Mouse (Mus musculus) intestine, embryonic 15.5 days (tissue): ENCODE measurements around the gene Anapc4. TPM values are rescaled to one million over a fixed set of nuclear protein-coding genes. Genes with fewer than 3 reads are reported as not detected.

ENCODE experiments used
- ATAC-seq: fragments of 200-750 bp; cut with Nextera tagmentation; 2 replicates; pipeline ENCODE4 v1.8.0; 2017; ENCODE audit warnings: moderate TSS enrichment, moderate library complexity
- H3K27ac ChIP-seq: fragments of 300-500 bp; sonication (generic); 2 replicates; pipeline ENCODE4 v1.5.1; 2015; ENCODE audit warnings: mild to moderate bottlenecking, inconsistent platforms
- H3K27me3 ChIP-seq: fragments of 300-500 bp; sonication (generic); replicated peaks from 2 replicates; pipeline ENCODE4 v1.6.1; 2015; ENCODE audit warnings: inconsistent platforms
- H3K36me3 ChIP-seq: fragments of 300-500 bp; sonication (generic); 2 replicates; pipeline ENCODE4 v1.6.1; 2015; ENCODE audit warnings: inconsistent platforms
- H3K4me1 ChIP-seq: fragments of 300-500 bp; sonication (generic); replicated peaks from 2 replicates; pipeline ENCODE4 v1.6.1; 2015; ENCODE audit warnings: inconsistent platforms
- H3K4me2 ChIP-seq: fragments of 300-500 bp; sonication (generic); replicated peaks from 2 replicates; pipeline ENCODE4 v1.6.1; 2015; ENCODE audit warnings: mild to moderate bottlenecking, inconsistent platforms
- H3K4me3 ChIP-seq: fragments of 300-500 bp; sonication (generic); replicated peaks from 2 replicates; pipeline ENCODE4 v1.5.1; 2015; ENCODE audit warnings: inconsistent platforms
- H3K9ac ChIP-seq: fragments of 300-500 bp; sonication (generic); 2 replicates; pipeline ENCODE4 v1.6.1; 2015; ENCODE audit warnings: inconsistent platforms
- H3K9me3 ChIP-seq: fragments of 300-500 bp; sonication (generic); 2 replicates; pipeline ENCODE4 v1.6.1; 2016; ENCODE audit warnings: inconsistent platforms
- WGBS: fragments of 180-500 bp; shearing (Covaris S2); methylation state at CpG from one replicate; pipeline ENCODE4 v1.1.7; 2015; 5-methylcytosine and 5-hydroxymethylcytosine counted together
- polyA plus RNA-seq: library from polyadenylated mRNA; unstranded; fragments of >200 nt; fragmentation: Nextera tagmentation; extraction: Ambion mirVana; gene quantifications from 2 replicates; pipeline ENCODE4 v1.2.1, GENCODE M21; 2015

Gene Anapc4
- polyA plus RNA-seq, result 73.8 and 78.8 TPM in 2 replicates

GRCm38 (mm10) chr5:52833761-52834274 is at the start of gene Anapc4:
Gene Anapc4 (plus strand): TSS chr5:52834012.
- Histone ChIP-seq H3K9ac (peak within 1 kb of the TSS; percentile 66), H3K27me3 (no peaks in the 10 kb centered on the region), H3K9me3 (no peaks in the 10 kb centered on the region), H3K27ac (peak within 1 kb of the TSS; percentile 81), H3K4me3 (peak within 1 kb of the TSS; percentile 68), H3K36me3 (0 out of 2 replicates have a peak, but pooled peaks cover 4% of the 10 kb centered on the region), H3K4me1 (peaks cover 11% of the 10 kb centered on the region; the same call in 1 of the 2 replicates), H3K4me2 (peak within 1 kb of the TSS; percentile 59)
- WGBS, result under 1% methylated on average over 50 of the region's 50 CpGs
- peak; percentile 99 for ATAC-seq

GRCm38 (mm10) chr5:52786556-52787322 is 47.1 kb upstream of the Anapc4 start:
- no peaks in the 10 kb centered on the region; the same call in 1 of the 2 replicates for H3K36me3 ChIP-seq
- ATAC-seq, result no peak
- no peak overlapping the region for H3K27ac ChIP-seq
- no peak overlapping the region for H3K9ac ChIP-seq
- WGBS, result 78% methylated on average over 7 of the region's 7 CpGs
- no peak overlapping the region for H3K4me3 ChIP-seq
- H3K4me1 ChIP-seq, result no peaks in the 10 kb centered on the region
- H3K9me3 ChIP-seq, result no peaks in the 10 kb centered on the region
- H3K27me3 ChIP-seq, result no peaks in the 10 kb centered on the region
- no peak overlapping the region for H3K4me2 ChIP-seq

- Histone ChIP-seq H3K4me1 (no peaks in the 10 kb centered on the region), H3K27me3 (no peaks in the 10 kb centered on the region), H3K9me3 (no peaks in the 10 kb centered on the region), H3K27ac (no peak overlapping the region), H3K36me3 (peaks cover 11% of the 10 kb centered on the region), H3K4me2 (no peak overlapping the region), H3K9ac (no peak overlapping the region), H3K4me3 (no peak overlapping the region)
- 88% methylated on average over 9 of the region's 9 CpGs for WGBS
- no peak for ATAC-seq
Measured at GRCm38 (mm10) chr5:52793230-52793629, 40.6 kb upstream of the Anapc4 start.

- Histone ChIP-seq H3K27me3 (no peaks in the 10 kb centered on the region), H3K9me3 (no peaks in the 10 kb centered on the region), H3K4me3 (no peak overlapping the region), H3K4me1 (no peaks in the 10 kb centered on the region), H3K9ac (no peak overlapping the region), H3K4me2 (no peak overlapping the region), H3K27ac (no peak overlapping the region), H3K36me3 (peaks cover 11% of the 10 kb centered on the region)
- ATAC-seq, result no peak
- 85% methylated on average over 9 of the region's 9 CpGs for WGBS
Measured at GRCm38 (mm10) chr5:52794109-52794508, 39.7 kb upstream of the Anapc4 start.

- peaks cover 11% of the 10 kb centered on the region for H3K36me3 ChIP-seq
- no peaks in the 10 kb centered on the region for H3K27me3 ChIP-seq
Measured at GRCm38 (mm10) chr5:52799274-52799985, 34.4 kb upstream of the Anapc4 start.

GRCm38 (mm10) chr5:52805801-52806200 is 28.0 kb upstream of the Anapc4 start:
- no peak overlapping the region for H3K27ac ChIP-seq
- no peak overlapping the region for H3K9ac ChIP-seq
- H3K27me3 ChIP-seq, result no peaks in the 10 kb centered on the region
- peaks cover 4% of the 10 kb centered on the region; the same call in 1 of the 2 replicates for H3K36me3 ChIP-seq
- no peak overlapping the region for H3K4me2 ChIP-seq
- ATAC-seq, result no peak
- no peak overlapping the region for H3K4me3 ChIP-seq
- no peaks in the 10 kb centered on the region for H3K9me3 ChIP-seq
- H3K4me1 ChIP-seq, result no peaks in the 10 kb centered on the region
- 72% methylated on average over 4 of the region's 4 CpGs for WGBS

More at GRCm38 (mm10) chr5:52799274-52799985, 34.4 kb upstream of the Anapc4 start:
- H3K27ac ChIP-seq, result no peak overlapping the region
- no peak overlapping the region for H3K9ac ChIP-seq
- H3K4me3 ChIP-seq, result no peak overlapping the region
- 88% methylated on average over 12 of the region's 12 CpGs for WGBS
- no peaks in the 10 kb centered on the region for H3K4me1 ChIP-seq
- H3K4me2 ChIP-seq, result no peak overlapping the region
- ATAC-seq, result no peak
- no peaks in the 10 kb centered on the region for H3K9me3 ChIP-seq

- Histone ChIP-seq H3K27ac (no peak overlapping the region), H3K36me3 (peaks cover 4% of the 10 kb centered on the region; the same call in 1 of the 2 replicates), H3K9me3 (no peaks in the 10 kb centered on the region), H3K27me3 (no peaks in the 10 kb centered on the region), H3K9ac (no peak overlapping the region), H3K4me3 (no peak overlapping the region), H3K4me1 (no peaks in the 10 kb centered on the region), H3K4me2 (no peak overlapping the region)
- ATAC-seq, result no peak
- 79% methylated on average over 8 of the region's 8 CpGs for WGBS
Measured at GRCm38 (mm10) chr5:52806349-52806748, 27.5 kb upstream of the Anapc4 start.

- Histone ChIP-seq H3K27me3 (no peaks in the 10 kb centered on the region), H3K4me1 (no peaks in the 10 kb centered on the region), H3K4me3 (no peak overlapping the region), H3K9me3 (no peaks in the 10 kb centered on the region), H3K9ac (no peak overlapping the region), H3K36me3 (peaks cover 4% of the 10 kb centered on the region; the same call in 1 of the 2 replicates), H3K27ac (no peak overlapping the region), H3K4me2 (no peak overlapping the region)
- no peak for ATAC-seq
- 85% methylated on average over 7 of the region's 7 CpGs for WGBS
Measured at GRCm38 (mm10) chr5:52807030-52807429, 26.8 kb upstream of the Anapc4 start.

GRCm38 (mm10) chr5:52810446-52810845 is 23.4 kb upstream of the Anapc4 start:
- ATAC-seq, result no peak
- no peaks in the 10 kb centered on the region; the same call in 1 of the 2 replicates for H3K36me3 ChIP-seq
- H3K27me3 ChIP-seq, result no peaks in the 10 kb centered on the region
- no peaks in the 10 kb centered on the region for H3K9me3 ChIP-seq
- no peaks in the 10 kb centered on the region for H3K4me1 ChIP-seq
- H3K9ac ChIP-seq, result no peak overlapping the region
- WGBS, result 95% methylated on average over 6 of the region's 6 CpGs
- H3K4me3 ChIP-seq, result no peak overlapping the region
- no peak overlapping the region for H3K4me2 ChIP-seq
- no peak overlapping the region for H3K27ac ChIP-seq

- no peak overlapping the region for H3K9ac ChIP-seq
- 72% methylated on average over 14 of the region's 14 CpGs for WGBS
- H3K4me1 ChIP-seq, result no peaks in the 10 kb centered on the region
Measured at GRCm38 (mm10) chr5:52811056-52811455, 22.8 kb upstream of the Anapc4 start.

GRCm38 (mm10) chr5:52812456-52812855 is 21.4 kb upstream of the Anapc4 start:
- Histone ChIP-seq H3K27ac (no peak overlapping the region), H3K36me3 (0 out of 2 replicates have a peak, but pooled peaks cover 3% of the 10 kb centered on the region), H3K4me3 (no peak overlapping the region), H3K4me1 (no peaks in the 10 kb centered on the region), H3K9ac (no peak overlapping the region), H3K4me2 (no peak overlapping the region), H3K9me3 (no peaks in the 10 kb centered on the region), H3K27me3 (no peaks in the 10 kb centered on the region)
- WGBS, result 92% methylated on average over 10 of the region's 10 CpGs
- ATAC-seq, result no peak

More at GRCm38 (mm10) chr5:52811056-52811455, 22.8 kb upstream of the Anapc4 start:
- Histone ChIP-seq H3K4me2 (no peak overlapping the region), H3K4me3 (no peak overlapping the region), H3K36me3 (no peaks in the 10 kb centered on the region), H3K9me3 (no peaks in the 10 kb centered on the region), H3K27me3 (no peaks in the 10 kb centered on the region), H3K27ac (no peak overlapping the region)
- peak; percentile 86 for ATAC-seq

GRCm38 (mm10) chr5:52813312-52813711 is 20.5 kb upstream of the Anapc4 start:
- Histone ChIP-seq H3K27ac (no peak overlapping the region), H3K4me1 (no peaks in the 10 kb centered on the region), H3K9me3 (no peaks in the 10 kb centered on the region), H3K36me3 (0 out of 2 replicates have a peak, but pooled peaks cover 3% of the 10 kb centered on the region), H3K27me3 (no peaks in the 10 kb centered on the region), H3K4me2 (no peak overlapping the region), H3K4me3 (no peak overlapping the region), H3K9ac (no peak overlapping the region)
- 88% methylated on average over 7 of the region's 7 CpGs for WGBS
- ATAC-seq, result no peak
